Mouse (Mus musculus): ENCODE measurements at regions not wholly inside any gene's neighbourhood (a gene's known extent, or its start where the extent isn't known, plus 50 kb on each side); places are given as distances from the start of the nearest gene placed in this dataset.
"Not testable (repeated sequence)": the region's sequence is repeated elsewhere in the genome, so short reads cannot be mapped to it uniquely, and the experiment has no call there.

GRCm38 (mm10) chr17:59179018-59179417 lies 165.8 kb upstream of the Nudt12 start:
- no peak for DNase-seq (ENCODE audit: inconsistent age in 2 of 2, low spot score in 1 of 2)

- no peak for DNase-seq (ENCODE audit: inconsistent age in 2 of 2, low spot score in 1 of 2)
Measured at GRCm38 (mm10) chr17:59156345-59156744, 143.2 kb upstream of the Nudt12 start.

GRCm38 (mm10) chr17:59143760-59144157 lies 130.6 kb upstream of the Nudt12 start:
- DNase-seq (ENCODE audit: inconsistent age in 2 of 2, low spot score in 1 of 2): no peak

- no peak for DNase-seq (ENCODE audit: inconsistent age in 2 of 2, low spot score in 1 of 2)
Measured at GRCm38 (mm10) chr17:59142995-59143759, 130.0 kb upstream of the Nudt12 start.

GRCm38 (mm10) chr17:59138791-59139190 lies 125.6 kb upstream of the Nudt12 start:
- no peak for DNase-seq (ENCODE audit: inconsistent age in 2 of 2, low spot score in 1 of 2)

GRCm38 (mm10) chr17:59099376-59099775 lies 86.2 kb upstream of the Nudt12 start:
- peak; percentile 36 to 79 for DNase-seq (ENCODE audit: inconsistent age in 2 of 2, low spot score in 1 of 2)

- peak; percentile 16 to 58 for DNase-seq (ENCODE audit: inconsistent age in 2 of 2, low spot score in 1 of 2)
Measured at GRCm38 (mm10) chr17:59076846-59077245, 63.7 kb upstream of the Nudt12 start.

- not testable (repeated sequence) for DNase-seq (ENCODE audit: inconsistent age in 2 of 2, low spot score in 1 of 2)
Measured at GRCm38 (mm10) chr17:59076361-59076760, 63.2 kb upstream of the Nudt12 start.
